Mouse (Mus musculus) urinary bladder, postnatal 4 days (tissue): ENCODE data around the gene Arid4a.
A peak's percentile ranks its signal among the peaks of the same experiment; 100 is the strongest.
"Not testable (repeated sequence)": the region's sequence is repeated elsewhere in the genome, so short reads cannot be mapped to it uniquely, and the experiment has no call there.

Source experiments
- DNase-seq, 2 experiments: peaks; one replicate each; pipeline ENCODE4 v3.0.0; 2021 to 2022; ENCODE audit warnings: low spot score in 2 of 2

The Arid4a gene

GRCm38 (mm10) chr12:71016211-71016502, 367 bp downstream of the Arid4a start:
- no peak for DNase-seq

GRCm38 (mm10) chr12:71016503-71017241, 882 bp downstream of the Arid4a start:
- DNase-seq = peak; percentile 53 to 62

DNA sequence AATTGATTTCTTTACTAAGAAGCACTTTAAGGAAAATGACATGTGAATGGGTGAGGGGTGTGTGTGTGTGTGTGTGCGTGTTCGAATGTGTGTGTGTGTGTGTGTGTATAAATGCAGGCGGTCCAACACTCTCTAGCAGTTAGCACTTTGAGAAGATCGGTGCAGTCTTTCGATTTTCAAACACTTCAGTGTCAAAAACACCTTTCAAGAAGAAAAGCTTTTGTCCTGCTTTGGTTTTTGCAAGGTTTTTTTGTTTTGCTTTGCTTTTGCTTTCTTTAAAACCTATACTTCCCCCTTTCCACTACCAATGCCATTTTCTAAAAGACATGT, 1.4 kb downstream of the Arid4a start:
- no peak for DNase-seq

DNA sequence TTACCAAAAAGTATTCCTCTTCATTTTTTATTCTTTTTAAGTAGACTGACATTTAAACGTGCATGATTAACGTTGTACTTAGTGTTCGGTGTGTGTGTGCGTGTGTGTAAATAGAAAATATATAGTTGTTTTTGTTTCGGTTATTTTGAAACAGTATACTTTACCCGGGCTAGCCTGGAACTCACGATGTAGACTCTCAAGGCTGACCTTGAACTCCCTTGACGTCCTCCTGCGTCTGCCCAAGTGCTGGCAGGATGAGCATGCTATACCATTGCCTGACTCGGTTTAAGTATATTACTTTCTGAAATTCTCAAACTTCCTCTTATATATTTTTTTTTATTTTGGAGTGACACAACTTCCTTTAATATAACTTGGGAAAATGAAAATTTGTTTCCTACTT, 2.0 kb downstream of the Arid4a start:
- DNase-seq = no peak

GRCm38 (mm10) chr12:71019211-71019610, 3.4 kb downstream of the Arid4a start:
- DNase-seq = no peak

DNA sequence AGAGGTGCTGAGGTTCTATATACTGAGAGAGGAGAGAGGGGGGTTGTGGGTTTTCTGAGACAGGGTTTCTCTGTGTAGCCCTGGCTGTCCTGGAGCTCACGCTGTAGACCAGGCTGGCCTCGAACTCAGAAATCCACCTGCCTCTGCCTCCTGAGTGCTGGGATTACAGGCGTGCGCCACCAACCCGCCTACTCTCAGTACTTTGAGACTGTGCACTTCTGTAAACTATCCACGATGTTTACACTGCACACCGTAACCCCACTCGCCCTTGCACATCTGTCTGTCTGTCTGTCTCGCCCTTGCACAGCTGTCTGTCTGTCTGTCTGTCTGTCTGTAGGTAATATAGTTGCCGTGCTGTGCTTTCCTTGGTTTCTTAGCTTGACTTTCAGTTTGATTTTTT, 8.6 kb downstream of the Arid4a start:
- DNase-seq = no peak

- DNase-seq = not testable (repeated sequence)
Measured at GRCm38 (mm10) chr12:71028265-71028664, 12.5 kb downstream of the Arid4a start.

- DNase-seq = no peak
Measured at GRCm38 (mm10) chr12:71030260-71030659, 14.5 kb downstream of the Arid4a start.

DNA sequence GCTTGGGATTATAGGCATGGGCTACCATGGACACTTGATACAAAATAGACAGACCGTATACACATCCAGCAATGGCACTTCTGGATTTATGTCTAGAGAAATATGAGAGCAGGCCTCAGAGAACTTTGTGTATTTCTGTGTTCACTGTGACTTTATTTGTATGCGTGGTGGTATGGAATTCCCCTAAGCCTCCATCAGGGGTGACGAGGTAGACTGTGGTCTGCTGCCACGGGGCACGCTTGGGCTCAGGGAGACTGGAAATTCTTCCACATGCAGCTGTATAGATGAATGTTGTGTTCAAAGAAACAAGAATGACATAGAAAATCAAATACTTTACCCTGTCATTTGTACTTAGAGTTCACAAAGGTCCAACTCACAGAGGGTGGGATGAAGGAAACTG, 14.9 kb downstream of the Arid4a start:
- DNase-seq = no peak

- DNase-seq = no peak
Measured at GRCm38 (mm10) chr12:71035826-71036225, 20.0 kb downstream of the Arid4a start.

DNA sequence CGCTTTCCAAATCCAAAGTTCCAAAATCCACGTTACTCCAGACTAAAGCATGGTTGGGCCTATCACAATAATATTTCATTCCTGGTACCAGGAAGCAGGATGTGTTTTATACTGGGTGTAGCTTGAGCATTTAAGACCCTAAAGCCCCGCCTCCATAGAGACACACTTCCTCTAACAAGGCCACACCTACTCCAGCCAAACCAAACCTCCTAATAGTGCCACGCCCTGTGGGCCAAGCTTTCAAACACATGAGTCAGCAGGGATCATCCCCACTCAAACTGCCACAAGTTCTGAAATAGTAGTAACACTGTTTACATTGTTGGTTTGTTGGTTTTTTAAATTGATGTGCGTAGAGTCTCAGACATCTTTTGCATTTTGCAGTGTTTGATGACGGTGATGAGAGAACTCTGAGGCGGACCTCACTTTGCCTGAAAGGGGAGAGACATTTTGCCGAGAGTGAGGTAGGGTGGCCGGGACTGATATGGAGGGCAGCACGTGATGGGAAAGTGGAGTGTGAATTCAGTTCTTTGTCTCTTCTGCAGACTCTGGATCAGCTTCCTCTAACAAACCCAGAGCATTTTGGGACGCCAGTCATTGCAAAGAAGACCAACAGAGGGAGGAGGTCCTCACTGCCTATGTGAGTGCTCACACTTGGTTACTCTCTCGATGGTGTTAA, 21.1 kb downstream of the Arid4a start:
- DNase-seq = no peak

DNA sequence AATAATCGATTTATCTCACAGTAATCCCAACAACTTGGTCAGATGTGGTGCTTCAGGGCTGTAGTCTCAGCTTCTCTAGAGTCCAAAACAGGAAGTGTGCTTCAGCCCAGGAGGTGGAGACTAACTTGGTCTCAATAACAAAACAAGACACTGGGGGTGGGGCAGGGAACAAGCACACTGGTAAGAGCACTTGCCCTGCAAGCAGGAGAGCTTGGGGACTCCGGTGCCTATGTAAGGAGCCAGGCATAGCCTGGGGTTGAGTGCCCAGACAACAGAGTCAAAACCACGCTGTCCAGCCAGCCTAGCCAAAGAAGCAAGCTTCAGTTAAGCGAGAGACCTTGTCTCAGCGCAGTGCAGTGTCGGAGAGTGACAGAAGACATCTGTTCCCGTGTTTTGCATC, 24.7 kb downstream of the Arid4a start:
- DNase-seq = no peak

DNA sequence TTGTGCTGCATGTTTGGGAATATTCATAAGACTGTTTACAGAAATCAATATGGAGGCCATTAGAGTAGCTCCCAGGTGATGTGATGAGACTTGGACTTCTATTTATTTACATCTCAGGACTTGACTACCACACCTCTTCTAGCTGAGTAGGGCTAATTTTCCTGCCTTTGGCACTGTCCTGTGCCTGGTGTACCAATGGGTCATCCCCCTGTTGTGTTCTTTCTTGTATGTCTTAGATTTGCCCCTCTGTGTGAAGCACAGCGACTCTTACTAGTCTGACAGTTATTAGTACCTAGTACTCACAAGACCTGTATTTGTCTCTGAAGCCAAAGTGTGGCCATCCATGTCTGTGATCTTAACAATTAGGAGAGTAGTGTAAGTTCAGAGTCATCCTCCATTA, 26.7 kb downstream of the Arid4a start:
- no peak for DNase-seq

- no peak for DNase-seq
Measured at GRCm38 (mm10) chr12:71043571-71043970, 27.8 kb downstream of the Arid4a start.

DNA sequence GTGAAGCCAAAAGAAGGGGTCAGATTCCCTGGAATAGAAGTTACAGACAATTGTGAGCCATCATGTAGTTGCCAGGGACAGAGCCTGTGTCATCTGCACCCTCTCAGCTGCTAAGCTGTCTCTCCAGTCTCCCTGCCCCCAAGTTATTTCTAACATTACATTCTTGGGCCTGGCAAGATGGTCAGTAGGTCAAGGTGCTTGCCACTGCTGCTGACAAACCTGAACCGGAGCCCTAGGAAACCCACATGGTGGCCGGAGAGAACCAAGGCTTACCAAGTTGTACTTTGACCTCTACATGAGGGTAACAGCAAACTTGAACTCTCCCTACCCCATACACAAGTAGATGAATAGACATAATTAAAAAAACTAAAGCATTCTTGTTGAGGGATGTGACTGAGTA, 28.7 kb downstream of the Arid4a start:
- no peak for DNase-seq

DNA sequence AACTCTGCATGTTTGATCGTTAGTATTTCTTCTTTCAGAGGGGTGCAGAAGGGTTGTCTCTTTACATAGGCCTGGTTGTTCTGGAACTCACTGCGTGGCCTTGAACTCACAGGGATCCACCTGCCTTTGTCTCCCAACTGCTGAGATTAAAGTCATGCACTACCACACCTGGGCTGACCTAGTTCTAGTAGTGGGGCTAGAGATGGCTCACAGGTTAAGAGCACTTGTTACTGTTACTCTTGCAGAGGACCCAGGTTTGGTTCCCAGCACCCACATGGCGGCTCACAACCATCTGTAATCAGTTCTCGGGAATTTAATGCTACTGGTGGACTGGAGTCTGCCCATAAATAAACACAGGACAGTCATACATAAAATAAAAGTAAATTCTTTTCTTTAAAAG, 30.7 kb downstream of the Arid4a start:
- no peak for DNase-seq

DNA sequence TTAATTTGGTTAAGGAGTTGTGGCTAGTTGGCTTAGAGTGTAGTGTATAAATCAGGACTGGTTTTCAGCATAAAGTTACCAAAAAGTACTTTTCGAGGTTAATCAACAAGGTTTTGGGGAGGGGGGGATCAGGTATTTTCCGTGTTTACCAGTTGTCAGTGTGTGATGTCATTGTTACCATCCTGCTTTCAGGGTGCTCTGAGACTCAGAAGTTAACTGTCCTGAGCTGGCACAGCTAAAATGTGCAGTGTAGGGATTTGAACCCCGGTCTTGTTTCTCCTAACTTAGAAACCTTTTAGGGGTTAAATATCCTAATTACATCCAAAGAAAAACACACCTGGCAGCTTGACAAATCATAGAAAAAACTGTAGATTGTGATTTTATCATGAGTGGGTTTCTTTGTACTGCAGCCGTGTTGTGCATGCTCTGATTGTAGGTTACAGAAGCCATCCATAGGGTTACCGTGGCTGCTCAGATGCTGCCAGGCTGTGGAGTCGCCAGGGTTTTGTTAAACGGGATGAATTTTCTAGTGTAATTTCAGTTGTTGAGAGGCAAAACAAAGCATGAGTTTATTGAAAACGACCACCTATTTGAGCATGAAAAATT, 31.8 kb downstream of the Arid4a start:
- no peak for DNase-seq

GRCm38 (mm10) chr12:71048117-71048516, 32.3 kb downstream of the Arid4a start:
- DNase-seq = peak; percentile 84 to 94

- no peak for DNase-seq
Measured at GRCm38 (mm10) chr12:71048561-71048960, 32.8 kb downstream of the Arid4a start.

DNA sequence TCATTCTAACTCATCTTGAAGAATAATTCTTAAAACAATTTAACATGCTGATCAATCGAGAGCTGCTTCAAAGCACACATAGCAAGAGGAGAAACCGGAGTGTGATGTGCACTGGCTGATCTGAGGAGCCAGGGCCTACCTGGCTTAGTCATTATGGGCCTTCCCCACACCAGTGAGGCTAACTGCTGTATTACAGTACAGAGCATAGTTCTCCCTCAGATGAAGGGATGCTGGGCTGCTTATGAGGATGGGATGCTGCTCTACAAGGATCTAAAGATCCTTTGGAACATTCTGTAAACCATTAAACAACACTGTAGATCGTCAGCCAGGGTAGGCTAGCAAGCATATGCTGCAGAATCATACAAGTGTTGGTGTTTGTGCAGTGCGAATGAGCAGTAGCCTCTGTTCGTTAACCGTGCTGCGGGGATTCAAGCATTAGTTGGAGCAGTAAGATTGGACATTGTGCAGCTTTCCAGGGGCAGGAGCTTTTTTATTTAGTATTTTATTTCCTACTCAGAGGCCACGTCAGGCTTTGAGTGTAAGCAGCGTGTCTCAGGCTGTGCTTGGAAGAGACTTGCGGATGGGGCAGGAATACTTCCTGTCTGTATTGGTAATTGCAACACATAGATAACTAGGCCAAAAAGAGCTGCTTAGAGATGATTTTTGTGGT, 33.9 kb downstream of the Arid4a start:
- no peak for DNase-seq

DNA sequence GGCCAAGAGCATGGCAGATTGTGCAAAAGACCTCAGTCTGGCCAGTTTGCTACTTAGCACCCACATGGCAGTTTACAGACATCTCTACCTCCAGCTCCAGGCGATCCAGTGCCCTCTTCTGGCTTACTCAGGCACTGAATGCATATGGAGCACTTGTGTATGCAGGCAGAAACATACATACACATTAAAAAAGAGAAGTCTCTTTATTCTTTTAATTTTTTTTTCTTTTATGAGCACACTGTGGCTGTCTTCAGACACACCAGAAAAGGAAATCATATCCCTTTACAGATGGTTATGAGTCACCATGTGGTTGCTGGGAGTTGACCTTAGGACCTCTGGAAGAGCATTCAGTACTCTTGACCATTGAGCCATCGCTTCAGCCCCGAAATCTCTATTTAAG, 35.3 kb downstream of the Arid4a start:
- DNase-seq = no peak

DNA sequence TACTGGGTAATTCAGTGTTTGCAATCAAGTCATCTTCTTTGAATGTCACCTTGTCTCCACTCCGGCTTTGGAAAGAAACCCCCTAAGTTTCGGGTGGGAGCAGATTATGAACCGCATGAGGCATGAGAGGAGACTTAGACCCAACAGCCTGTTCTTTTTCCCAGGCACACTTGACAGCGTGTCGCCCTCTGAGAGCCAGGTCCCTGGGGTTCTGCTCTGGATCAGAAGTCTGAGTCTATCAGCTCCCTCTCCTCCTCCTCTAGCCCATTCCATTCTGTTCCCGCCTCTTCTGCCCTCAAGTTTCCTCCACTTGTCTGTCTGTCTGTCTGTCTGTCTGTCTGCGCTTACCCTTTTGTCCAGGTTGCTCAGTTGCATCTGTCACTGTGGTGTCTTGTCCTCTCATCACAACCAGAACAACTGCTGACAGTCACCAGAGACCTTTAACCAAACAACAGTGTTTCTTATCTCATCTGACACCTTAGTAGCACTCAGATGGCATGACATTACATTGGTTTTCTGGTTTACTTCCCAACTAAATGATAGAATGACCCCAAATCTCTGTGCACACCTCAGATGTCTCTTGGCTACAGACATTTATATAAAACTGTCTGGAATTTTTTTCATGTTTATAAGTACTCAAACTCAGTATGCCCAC, 36.7 kb downstream of the Arid4a start:
- DNase-seq = no peak
